8 mouse cellular contexts compared by ENCODE assay signal in the genomic region with DNA sequence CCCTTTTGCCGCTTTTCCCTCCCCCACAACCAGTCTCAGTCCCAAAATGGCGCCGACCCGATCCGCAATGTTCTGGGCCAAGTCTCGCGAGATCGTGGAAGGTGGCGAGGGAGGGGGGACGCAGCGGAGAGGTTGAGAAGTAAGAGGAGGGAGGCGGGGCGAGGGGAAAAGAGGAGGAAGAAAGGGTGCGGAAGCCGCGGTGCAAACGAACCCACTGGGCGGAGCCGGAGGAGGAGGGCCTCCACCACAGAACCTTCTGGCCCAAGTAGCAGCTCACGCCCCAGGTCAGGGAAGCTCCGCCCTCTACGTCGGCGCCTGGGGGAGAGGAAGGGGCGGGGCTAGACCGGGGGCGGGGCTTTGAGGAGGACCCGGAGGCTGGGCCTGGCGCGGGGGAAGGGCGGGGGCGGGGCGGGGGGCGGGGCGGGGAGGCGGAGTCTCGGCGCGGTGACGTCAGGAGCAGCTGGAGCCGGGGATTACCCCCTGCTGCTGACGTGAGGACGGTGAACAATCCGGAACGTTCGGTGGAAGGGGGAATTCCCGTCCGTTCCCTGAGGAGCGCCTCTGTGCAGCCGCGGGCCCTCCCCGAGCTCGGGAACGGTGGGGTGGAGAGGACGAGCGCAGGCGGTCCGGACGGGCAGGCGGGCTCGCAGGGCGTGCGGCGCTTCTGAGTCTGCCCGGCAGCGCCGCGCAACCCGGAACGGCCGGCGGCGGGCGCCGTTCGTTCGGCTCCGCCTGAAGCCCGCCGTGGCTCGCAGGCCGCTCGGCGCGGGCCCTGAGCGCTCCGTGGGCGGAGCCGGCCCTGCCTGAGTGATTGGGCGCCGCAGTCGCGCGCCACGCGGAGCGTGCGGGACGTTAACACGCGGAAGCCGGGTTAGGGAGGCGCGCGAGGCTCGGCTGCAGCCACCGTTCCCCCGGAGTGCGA. TPM values are rescaled to one million over a fixed set of nuclear protein-coding genes. Genes with fewer than 3 reads are reported as not detected.
DNase-seq lines count a peak whose midpoint lies in the region; ATAC-seq and TF ChIP-seq lines count a peak whose summit lies in the region.

A gene (minus strand): TSS at position 310 of the 922 bp plus-strand sequence.

- H3K9ac ChIP-seq in hindbrain, embryonic 13.5 days = peak within 1 kb of the TSS; percentile 96

- peaks cover 24% of the 10 kb centered on the region for H3K4me1 ChIP-seq in hindbrain, embryonic 13.5 days (replicated peaks)

- H3K27me3 ChIP-seq in Patski = peaks cover 28% of the 10 kb centered on the region
- H3K27me3 ChIP-seq in hindbrain, embryonic 13.5 days = peaks cover 27% of the 10 kb centered on the region

- POLR2A ChIA-PET in Patski (lab: Charles Lee) = no interaction called here

- H3K9me3 ChIP-seq in hindbrain, embryonic 13.5 days = no peaks in the 10 kb centered on the region

- peak within 1 kb of the TSS; percentile 92 for H3K4me3 ChIP-seq in hindbrain, embryonic 13.5 days

- ATAC-seq in Patski = peak; percentile 96
- ATAC-seq in hindbrain, embryonic 13.5 days (ENCODE audit: low FRiP score) = peak; percentile 95

- no peak for TF ChIP-seq CTCF in Patski (IDR thresholded peaks at IDR 0.05)

- under 1% methylated on average over 93 of the region's 109 CpGs for WGBS in hindbrain, embryonic 13.5 days

- DNase-seq in Patski (ENCODE audit: low read depth, low spot score) = peak; percentile 97
- DNase-seq in cerebellum, postnatal 14 days = peak; percentile 99 to 100
- peak; percentile 100 for DNase-seq in frontal cortex, postnatal 14 days (ENCODE audit: low spot score in 2 of 2)
- DNase-seq in layer of hippocampus, postnatal 25 days (ENCODE audit: extremely low spot score in 1 of 2, low spot score in 1 of 2) = peak; percentile 95 to 97
- DNase-seq in lung, postnatal 25 days (ENCODE audit: low spot score) = peak; percentile 100
- peak; percentile 99 for DNase-seq in retina, embryonic 14.5 days (ENCODE audit: low spot score)
- peak; percentile 100 for DNase-seq in thymus, postnatal 4 days

- peak within 1 kb of the TSS; percentile 93 for H3K4me2 ChIP-seq in hindbrain, embryonic 13.5 days

- H3K36me3 ChIP-seq in hindbrain, embryonic 13.5 days = no peaks in the 10 kb centered on the region

- CTCF ChIA-PET in Patski (lab: Charles Lee) = no interaction called here

- in situ Hi-C loops in Patski (cut with MboI; ENCODE audit: low pct_unique_long_range_greater_than_20kb) = no loop called here

- peak within 1 kb of the TSS; percentile 98 for H3K27ac ChIP-seq in hindbrain, embryonic 13.5 days

RNA-seq across cellular contexts. Expression of the gene that starts here (rescaled TPM):
- polyA plus RNA-seq in Patski (2021) = 84.8 TPM
- 105 TPM in 2 replicates for polyA plus RNA-seq in hindbrain, embryonic 13.5 days (2015; fragmentation: Nextera tagmentation; extraction: Ambion mirVana)
- 10 to 100 TPM; 83.8 to 89.3 TPM for total RNA-seq in layer of hippocampus, postnatal 25 days (2021)

Comparison
In these comparisons a context has a peak if more than half of its experiments do, and no peak if none do; other contexts are left out.
1. Peak in every context shown above with its lines: DNase-seq, ATAC-seq, H3K4me3 ChIP-seq and H3K27ac ChIP-seq.